Mouse (Mus musculus): Measurements from ENCODE around the gene BC107364. TPM values are rescaled to one million over a fixed set of nuclear protein-coding genes. Genes with fewer than 3 reads are reported as not detected.
"Not testable (repeated sequence)": the region's sequence is repeated elsewhere in the genome, so short reads cannot be mapped to it uniquely, and the experiment has no call there.

The BC107364 gene
- total and polyA plus RNA-seq, 2 experiments from 2014 or later, result not detected

- no peak for ATAC-seq (ENCODE audit: low FRiP score)
- no peak overlapping the region for H3K27ac ChIP-seq (ENCODE audit: low read depth, low read length)
- WGBS, result 98% methylated on average over 3 of the region's 3 CpGs
- H3K4me1 ChIP-seq (ENCODE audit: insufficient read depth, low read length), result peaks cover 4% of the 10 kb centered on the region; the same call in 1 of the 2 replicates
- no peak overlapping the region for H3K4me2 ChIP-seq (ENCODE audit: low read depth, low read length, poor library complexity, severe bottlenecking)
- no peak for TF ChIP-seq CTCF (IDR thresholded peaks at IDR 0.05)
- DNase-seq (ENCODE audit: low spot score), result no peak
- H3K36me3 ChIP-seq (ENCODE audit: insufficient read depth, low read length), result no peaks in the 10 kb centered on the region
- H3K9me3 ChIP-seq (ENCODE audit: low read length), result no peaks in the 10 kb centered on the region
- H3K27me3 ChIP-seq (ENCODE audit: insufficient read depth, low read length), result no peaks in the 10 kb centered on the region
- H3K9ac ChIP-seq (replicated peaks; ENCODE audit: low read length, poor library complexity, severe bottlenecking), result no peak overlapping the region
- no peak overlapping the region for H3K4me3 ChIP-seq (ENCODE audit: low read depth, low read length)
These were observed 42.8 kb upstream of the BC107364 start for GRCm38 (mm10) chr3:96494912-96495311.

- DNase-seq (ENCODE audit: low spot score); ATAC-seq (ENCODE audit: low FRiP score); H3K4me2 ChIP-seq (ENCODE audit: low read depth, low read length, poor library complexity, severe bottlenecking); H3K4me3 ChIP-seq (ENCODE audit: low read depth, low read length); H3K4me1 ChIP-seq (ENCODE audit: insufficient read depth, low read length); H3K36me3 ChIP-seq (ENCODE audit: insufficient read depth, low read length); H3K27ac ChIP-seq (ENCODE audit: low read depth, low read length); H3K27me3 ChIP-seq (ENCODE audit: insufficient read depth, low read length); H3K9ac ChIP-seq (replicated peaks; ENCODE audit: low read length, poor library complexity, severe bottlenecking); H3K9me3 ChIP-seq (ENCODE audit: low read length): not testable (repeated sequence)
- 95% methylated on average over 5 of the region's 11 CpGs for WGBS
These were observed 42.4 kb upstream of the BC107364 start for GRCm38 (mm10) chr3:96494456-96494855.

- not testable (repeated sequence) for H3K9me3 ChIP-seq (ENCODE audit: low read length); H3K4me3 ChIP-seq (ENCODE audit: low read depth, low read length); ATAC-seq (ENCODE audit: low FRiP score); H3K9ac ChIP-seq (replicated peaks; ENCODE audit: low read length, poor library complexity, severe bottlenecking); DNase-seq (ENCODE audit: low spot score); H3K27me3 ChIP-seq (ENCODE audit: insufficient read depth, low read length); H3K4me2 ChIP-seq (ENCODE audit: low read depth, low read length, poor library complexity, severe bottlenecking); H3K36me3 ChIP-seq (ENCODE audit: insufficient read depth, low read length); H3K4me1 ChIP-seq (ENCODE audit: insufficient read depth, low read length)
- 14% methylated on average over 5 of the region's 8 CpGs for WGBS
- H3K27ac ChIP-seq (ENCODE audit: low read depth, low read length), result peak overlapping the region; percentile 59; the same call in 1 of the 2 replicates
These were observed 37.5 kb upstream of the BC107364 start for GRCm38 (mm10) chr3:96489636-96490035.

GRCm38 (mm10) chr3:96488907-96489629, 37.0 kb upstream of the BC107364 start:
- not testable (repeated sequence) for H3K27ac ChIP-seq (ENCODE audit: low read depth, low read length)

GRCm38 (mm10) chr3:96488290-96488906, 36.3 kb upstream of the BC107364 start:
- peak; percentile 86 for ATAC-seq (ENCODE audit: low FRiP score)
- H3K36me3 ChIP-seq (ENCODE audit: insufficient read depth, low read length); H3K9me3 ChIP-seq (ENCODE audit: low read length); H3K27me3 ChIP-seq (ENCODE audit: insufficient read depth, low read length); H3K4me1 ChIP-seq (ENCODE audit: insufficient read depth, low read length); DNase-seq (ENCODE audit: low spot score): not testable (repeated sequence)
- Histone ChIP-seq H3K9ac (replicated peaks; ENCODE audit: low read length, poor library complexity, severe bottlenecking) (peak overlapping the region; percentile 51; the same call in 1 of the 2 replicates), H3K27ac (ENCODE audit: low read depth, low read length) (peak overlapping the region; percentile 74), H3K4me3 (ENCODE audit: low read depth, low read length) (peak overlapping the region; percentile 31), H3K4me2 (ENCODE audit: low read depth, low read length, poor library complexity, severe bottlenecking) (peak overlapping the region; percentile 50)
- no CpG with 5 or more reads among the region's 55 CpGs for WGBS

More at GRCm38 (mm10) chr3:96488907-96489629, 37.0 kb upstream of the BC107364 start:
- ATAC-seq (ENCODE audit: low FRiP score), result peak; percentile 80
- not testable (repeated sequence) for H3K36me3 ChIP-seq (ENCODE audit: insufficient read depth, low read length); H3K9ac ChIP-seq (replicated peaks; ENCODE audit: low read length, poor library complexity, severe bottlenecking); H3K9me3 ChIP-seq (ENCODE audit: low read length); H3K4me3 ChIP-seq (ENCODE audit: low read depth, low read length); H3K4me2 ChIP-seq (ENCODE audit: low read depth, low read length, poor library complexity, severe bottlenecking); DNase-seq (ENCODE audit: low spot score); H3K27me3 ChIP-seq (ENCODE audit: insufficient read depth, low read length); H3K4me1 ChIP-seq (ENCODE audit: insufficient read depth, low read length)
- under 1% methylated on average over 9 of the region's 31 CpGs for WGBS

GRCm38 (mm10) chr3:96487596-96488289, 35.6 kb upstream of the BC107364 start:
- Histone ChIP-seq H3K27ac (ENCODE audit: low read depth, low read length) (peak overlapping the region; percentile 74), H3K4me1 (ENCODE audit: insufficient read depth, low read length) (no peaks in the 10 kb centered on the region), H3K4me3 (ENCODE audit: low read depth, low read length) (peak overlapping the region; percentile 31), H3K9me3 (ENCODE audit: low read length) (no peaks in the 10 kb centered on the region), H3K9ac (replicated peaks; ENCODE audit: low read length, poor library complexity, severe bottlenecking) (peak overlapping the region; percentile 51; the same call in 1 of the 2 replicates), H3K27me3 (ENCODE audit: insufficient read depth, low read length) (0 out of 2 replicates have a peak, but pooled peaks cover 3% of the 10 kb centered on the region), H3K4me2 (ENCODE audit: low read depth, low read length, poor library complexity, severe bottlenecking) (peak overlapping the region; percentile 50), H3K36me3 (ENCODE audit: insufficient read depth, low read length) (no peaks in the 10 kb centered on the region)
- DNase-seq (ENCODE audit: low spot score) (peak; percentile 46), ATAC-seq (ENCODE audit: low FRiP score) (no peak)
- 2% methylated on average over 26 of the region's 26 CpGs for WGBS
- TF ChIP-seq CTCF (IDR thresholded peaks at IDR 0.05), result peak; percentile 63

- not testable (repeated sequence) for H3K9me3 ChIP-seq (ENCODE audit: low read length); H3K36me3 ChIP-seq (ENCODE audit: insufficient read depth, low read length); DNase-seq (ENCODE audit: low spot score); H3K27me3 ChIP-seq (ENCODE audit: insufficient read depth, low read length); H3K9ac ChIP-seq (replicated peaks; ENCODE audit: low read length, poor library complexity, severe bottlenecking); H3K4me1 ChIP-seq (ENCODE audit: insufficient read depth, low read length)
- ATAC-seq (ENCODE audit: low FRiP score), result peak; percentile 80
- 7% methylated on average over 5 of the region's 38 CpGs for WGBS
- Histone ChIP-seq H3K27ac (ENCODE audit: low read depth, low read length) (peak overlapping the region; percentile 51), H3K4me2 (ENCODE audit: low read depth, low read length, poor library complexity, severe bottlenecking) (peak overlapping the region; percentile 38), H3K4me3 (ENCODE audit: low read depth, low read length) (peak overlapping the region; percentile 29)
These were observed 34.9 kb upstream of the BC107364 start for GRCm38 (mm10) chr3:96486828-96487559.
